Mouse (Mus musculus): ENCODE data around the gene Mtm1. TPM values are rescaled to one million over a fixed set of nuclear protein-coding genes. Genes with fewer than 3 reads are reported as not detected.

The Mtm1 gene
- 4.3 and 5.0 TPM in 2 replicates for polyA plus RNA-seq (2015; fragmentation: Nextera tagmentation; extraction: Ambion mirVana)

- H3K27me3 ChIP-seq = no peaks in the 10 kb centered on the region
- H3K9ac ChIP-seq = no peak within 1 kb of the TSS
- 79% methylated on average over 1 of the region's 1 CpGs for WGBS
- H3K27ac ChIP-seq = no peak within 1 kb of the TSS
- no peak within 1 kb of the TSS for H3K4me2 ChIP-seq
- ATAC-seq (replicated peaks; ENCODE audit: insufficient number of reproducible peaks, insufficient read depth, low FRiP score, low read depth) = no peak
- H3K4me1 ChIP-seq (replicated peaks) = no peaks in the 10 kb centered on the region
- no peaks in the 10 kb centered on the region for H3K9me3 ChIP-seq (replicated peaks)
- H3K4me3 ChIP-seq = no peak within 1 kb of the TSS
- H3K36me3 ChIP-seq = no peaks in the 10 kb centered on the region
Measured at GRCm38 (mm10) chrX:71210467-71210866, at the start of gene Mtm1. TSS of gene Mtm1 (plus strand) at chrX:71210767.

GRCm38 (mm10) chrX:71181526-71181925 is 29.0 kb upstream of the Mtm1 start:
- Histone ChIP-seq H3K4me2 (no peak overlapping the region), H3K36me3 (no peaks in the 10 kb centered on the region), H3K4me1 (replicated peaks) (no peaks in the 10 kb centered on the region), H3K27me3 (no peaks in the 10 kb centered on the region), H3K9ac (no peak overlapping the region), H3K9me3 (replicated peaks) (no peaks in the 10 kb centered on the region), H3K4me3 (no peak overlapping the region), H3K27ac (no peak overlapping the region)
- 86% methylated on average over 3 of the region's 3 CpGs for WGBS
- no peak for ATAC-seq (replicated peaks; ENCODE audit: insufficient number of reproducible peaks, insufficient read depth, low FRiP score, low read depth)

- Histone ChIP-seq H3K4me2 (no peak overlapping the region), H3K27ac (no peak overlapping the region), H3K4me3 (no peak overlapping the region), H3K9me3 (replicated peaks) (no peaks in the 10 kb centered on the region), H3K36me3 (no peaks in the 10 kb centered on the region), H3K9ac (no peak overlapping the region), H3K27me3 (no peaks in the 10 kb centered on the region), H3K4me1 (replicated peaks) (no peaks in the 10 kb centered on the region)
- ATAC-seq (replicated peaks; ENCODE audit: insufficient number of reproducible peaks, insufficient read depth, low FRiP score, low read depth) = no peak
- WGBS = 83% methylated on average over 4 of the region's 4 CpGs
Measured at GRCm38 (mm10) chrX:71183671-71184070, 26.9 kb upstream of the Mtm1 start.

- Histone ChIP-seq H3K27ac (no peak overlapping the region), H3K36me3 (no peaks in the 10 kb centered on the region), H3K9me3 (replicated peaks) (no peaks in the 10 kb centered on the region), H3K4me2 (no peak overlapping the region), H3K9ac (no peak overlapping the region), H3K4me3 (no peak overlapping the region), H3K4me1 (replicated peaks) (no peaks in the 10 kb centered on the region), H3K27me3 (no peaks in the 10 kb centered on the region)
- 91% methylated on average over 1 of the region's 1 CpGs for WGBS
- no peak for ATAC-seq (replicated peaks; ENCODE audit: insufficient number of reproducible peaks, insufficient read depth, low FRiP score, low read depth)
Measured at GRCm38 (mm10) chrX:71186396-71186795, 24.2 kb upstream of the Mtm1 start.

- H3K36me3 ChIP-seq = no peaks in the 10 kb centered on the region
- H3K9me3 ChIP-seq (replicated peaks) = no peaks in the 10 kb centered on the region
- WGBS = 58% methylated on average over 2 of the region's 2 CpGs
- no peak overlapping the region for H3K4me3 ChIP-seq
- H3K27ac ChIP-seq = no peak overlapping the region
- H3K9ac ChIP-seq = no peak overlapping the region
- H3K4me1 ChIP-seq (replicated peaks) = no peaks in the 10 kb centered on the region
- H3K27me3 ChIP-seq = no peaks in the 10 kb centered on the region
- no peak for ATAC-seq (replicated peaks; ENCODE audit: insufficient number of reproducible peaks, insufficient read depth, low FRiP score, low read depth)
- no peak overlapping the region for H3K4me2 ChIP-seq
Measured at GRCm38 (mm10) chrX:71204776-71205175, 5.8 kb upstream of the Mtm1 start.

GRCm38 (mm10) chrX:71205821-71206542 is 4.6 kb upstream of the Mtm1 start:
- 83% methylated on average over 1 of the region's 1 CpGs for WGBS
- no peaks in the 10 kb centered on the region for H3K36me3 ChIP-seq
- H3K4me2 ChIP-seq = no peak overlapping the region
- no peaks in the 10 kb centered on the region for H3K4me1 ChIP-seq (replicated peaks)
- no peak overlapping the region for H3K27ac ChIP-seq
- H3K4me3 ChIP-seq = no peak overlapping the region
- no peaks in the 10 kb centered on the region for H3K27me3 ChIP-seq
- no peak overlapping the region for H3K9ac ChIP-seq
- no peak for ATAC-seq (replicated peaks; ENCODE audit: insufficient number of reproducible peaks, insufficient read depth, low FRiP score, low read depth)
- H3K9me3 ChIP-seq (replicated peaks) = no peaks in the 10 kb centered on the region

- H3K4me2 ChIP-seq = no peak overlapping the region
- H3K9me3 ChIP-seq (replicated peaks) = no peaks in the 10 kb centered on the region
- WGBS = 62% methylated on average over 1 of the region's 1 CpGs
- H3K27ac ChIP-seq = no peak overlapping the region
- no peaks in the 10 kb centered on the region for H3K4me1 ChIP-seq (replicated peaks)
- no peak overlapping the region for H3K9ac ChIP-seq
- H3K36me3 ChIP-seq = no peaks in the 10 kb centered on the region
- H3K4me3 ChIP-seq = no peak overlapping the region
- H3K27me3 ChIP-seq = no peaks in the 10 kb centered on the region
- no peak for ATAC-seq (replicated peaks; ENCODE audit: insufficient number of reproducible peaks, insufficient read depth, low FRiP score, low read depth)
Measured at GRCm38 (mm10) chrX:71206595-71206994, 4.0 kb upstream of the Mtm1 start.

- H3K9ac ChIP-seq = no peak overlapping the region
- H3K4me2 ChIP-seq = no peak overlapping the region
- WGBS = 72% methylated on average over 4 of the region's 4 CpGs
- no peak overlapping the region for H3K4me3 ChIP-seq
- H3K27ac ChIP-seq = no peak overlapping the region
- H3K27me3 ChIP-seq = no peaks in the 10 kb centered on the region
- no peak for ATAC-seq (replicated peaks; ENCODE audit: insufficient number of reproducible peaks, insufficient read depth, low FRiP score, low read depth)
- no peaks in the 10 kb centered on the region for H3K4me1 ChIP-seq (replicated peaks)
- no peaks in the 10 kb centered on the region for H3K36me3 ChIP-seq
- H3K9me3 ChIP-seq (replicated peaks) = no peaks in the 10 kb centered on the region
Measured at GRCm38 (mm10) chrX:71212911-71213310, 2.3 kb downstream of the Mtm1 start.

GRCm38 (mm10) chrX:71214441-71215112 is 4.0 kb downstream of the Mtm1 start:
- Histone ChIP-seq H3K9ac (peak overlapping the region; percentile 56), H3K27ac (no peak overlapping the region), H3K9me3 (replicated peaks) (no peaks in the 10 kb centered on the region), H3K27me3 (no peaks in the 10 kb centered on the region), H3K36me3 (no peaks in the 10 kb centered on the region), H3K4me1 (replicated peaks) (no peaks in the 10 kb centered on the region), H3K4me3 (peak overlapping the region; percentile 63), H3K4me2 (peak overlapping the region; percentile 70)
- peak; percentile 99 for ATAC-seq (replicated peaks; ENCODE audit: insufficient number of reproducible peaks, insufficient read depth, low FRiP score, low read depth)
- 15% methylated on average over 20 of the region's 20 CpGs for WGBS

- no peak overlapping the region for H3K27ac ChIP-seq
- H3K9me3 ChIP-seq (replicated peaks) = no peaks in the 10 kb centered on the region
- H3K27me3 ChIP-seq = no peaks in the 10 kb centered on the region
- H3K4me2 ChIP-seq = peak overlapping the region; percentile 70
- peak overlapping the region; percentile 56 for H3K9ac ChIP-seq
- peak; percentile 47 for ATAC-seq (replicated peaks; ENCODE audit: insufficient number of reproducible peaks, insufficient read depth, low FRiP score, low read depth)
- H3K4me1 ChIP-seq (replicated peaks) = no peaks in the 10 kb centered on the region
- WGBS = 11% methylated on average over 27 of the region's 27 CpGs
- H3K36me3 ChIP-seq = no peaks in the 10 kb centered on the region
- H3K4me3 ChIP-seq = peak overlapping the region; percentile 63
Measured at GRCm38 (mm10) chrX:71215113-71215708, 4.6 kb downstream of the Mtm1 start.

- H3K36me3 ChIP-seq = no peaks in the 10 kb centered on the region
- H3K4me3 ChIP-seq = no peak overlapping the region
- no peak for ATAC-seq (replicated peaks; ENCODE audit: insufficient number of reproducible peaks, insufficient read depth, low FRiP score, low read depth)
- H3K4me2 ChIP-seq = no peak overlapping the region
- H3K27me3 ChIP-seq = no peaks in the 10 kb centered on the region
- no peaks in the 10 kb centered on the region for H3K9me3 ChIP-seq (replicated peaks)
- no peak overlapping the region for H3K27ac ChIP-seq
- 86% methylated on average over 2 of the region's 2 CpGs for WGBS
- H3K4me1 ChIP-seq (replicated peaks) = no peaks in the 10 kb centered on the region
- no peak overlapping the region for H3K9ac ChIP-seq
Measured at GRCm38 (mm10) chrX:71216879-71217278, 6.3 kb downstream of the Mtm1 start.
